Mouse (Mus musculus) lung, embryonic 15.5 days (tissue): ENCODE measurements around the gene Igfbp7. TPM values are rescaled to one million over a fixed set of nuclear protein-coding genes. Genes with fewer than 3 reads are reported as not detected.
A peak's percentile ranks its signal among the peaks of the same experiment; 100 is the strongest.

Experiments used
- ATAC-seq: fragments of 200-750 bp; cut with Nextera tagmentation; 2 replicates; pipeline ENCODE4 v1.8.0; 2017; ENCODE audit warnings: moderate number of reproducible peaks, borderline replicate concordance; ENCODE audit not compliant: low FRiP score, low TSS enrichment; ENCODE audit errors: extremely low read depth
- H3K27ac ChIP-seq: fragments of 300-500 bp; sonication (generic); 2 replicates; pipeline ENCODE4 v1.5.1; 2015; ENCODE audit warnings: moderate library complexity, mild to moderate bottlenecking, inconsistent platforms
- H3K27me3 ChIP-seq: fragments of 300-500 bp; sonication (generic); 2 replicates; pipeline ENCODE4 v1.6.1; 2015; ENCODE audit warnings: inconsistent platforms
- H3K36me3 ChIP-seq: fragments of 300-500 bp; sonication (generic); 2 replicates; pipeline ENCODE4 v1.6.1; 2015; ENCODE audit warnings: inconsistent platforms
- H3K4me1 ChIP-seq: fragments of 300-500 bp; sonication (generic); 2 replicates; pipeline ENCODE4 v1.6.1; 2015; ENCODE audit warnings: inconsistent platforms
- H3K4me2 ChIP-seq: fragments of 300-500 bp; sonication (generic); 2 replicates; pipeline ENCODE4 v1.6.1; 2015; ENCODE audit warnings: inconsistent platforms, mild to moderate bottlenecking, moderate library complexity
- H3K4me3 ChIP-seq: fragments of 300-500 bp; sonication (generic); 2 replicates; pipeline ENCODE4 v1.5.1; 2015; ENCODE audit warnings: mild to moderate bottlenecking, inconsistent platforms
- H3K9ac ChIP-seq: fragments of 300-500 bp; sonication (generic); 2 replicates; pipeline ENCODE4 v1.6.1; 2015; ENCODE audit warnings: inconsistent platforms
- H3K9me3 ChIP-seq: fragments of 300-500 bp; sonication (generic); 2 replicates; pipeline ENCODE4 v1.6.1; 2016; ENCODE audit warnings: inconsistent platforms
- WGBS: fragments of 180-500 bp; shearing (Covaris S2); methylation state at CpG from one replicate; pipeline ENCODE4 v1.1.7; 2015; 5-methylcytosine and 5-hydroxymethylcytosine counted together
- polyA plus RNA-seq: library from polyadenylated mRNA; unstranded; fragments of >200 nt; fragmentation: Nextera tagmentation; extraction: Ambion mirVana; gene quantifications from 2 replicates; pipeline ENCODE4 v1.2.1, GENCODE M21; 2015

Gene Igfbp7
- polyA plus RNA-seq, result 77.7 and 88.4 TPM in 2 replicates

- Histone ChIP-seq H3K4me3 (peak within 1 kb of the TSS; percentile 69), H3K4me1 (peaks cover 13% of the 10 kb centered on the region), H3K9me3 (no peaks in the 10 kb centered on the region), H3K4me2 (peak within 1 kb of the TSS; percentile 99), H3K27ac (peak within 1 kb of the TSS; percentile 88), H3K36me3 (no peaks in the 10 kb centered on the region), H3K27me3 (no peaks in the 10 kb centered on the region), H3K9ac (peak within 1 kb of the TSS; percentile 55)
- 7% methylated on average over 80 of the region's 101 CpGs for WGBS
- ATAC-seq, result peak; percentile 92
Observed at GRCm38 (mm10) chr5:77407341-77408298, at the start of gene Igfbp7. Gene Igfbp7, minus strand, starts transcription at chr5:77408041.

GRCm38 (mm10) chr5:77452103-77452502 lies 44.3 kb upstream of the Igfbp7 start:
- H3K36me3 ChIP-seq, result no peaks in the 10 kb centered on the region
- WGBS, result 69% methylated on average over 6 of the region's 6 CpGs
- H3K9me3 ChIP-seq, result no peaks in the 10 kb centered on the region
- H3K4me1 ChIP-seq, result no peaks in the 10 kb centered on the region
- no peaks in the 10 kb centered on the region for H3K27me3 ChIP-seq
- H3K27ac ChIP-seq, result no peak overlapping the region
- ATAC-seq, result no peak
- no peak overlapping the region for H3K4me2 ChIP-seq
- H3K9ac ChIP-seq, result no peak overlapping the region
- H3K4me3 ChIP-seq, result no peak overlapping the region

- Histone ChIP-seq H3K9me3 (no peaks in the 10 kb centered on the region), H3K9ac (no peak overlapping the region), H3K36me3 (no peaks in the 10 kb centered on the region), H3K27ac (no peak overlapping the region), H3K4me3 (no peak overlapping the region), H3K4me2 (no peak overlapping the region), H3K27me3 (no peaks in the 10 kb centered on the region), H3K4me1 (no peaks in the 10 kb centered on the region)
- WGBS, result 85% methylated on average over 7 of the region's 7 CpGs
- no peak for ATAC-seq
Observed at GRCm38 (mm10) chr5:77449531-77449930, 41.7 kb upstream of the Igfbp7 start.

- Histone ChIP-seq H3K36me3 (no peaks in the 10 kb centered on the region), H3K9me3 (no peaks in the 10 kb centered on the region), H3K4me1 (no peaks in the 10 kb centered on the region), H3K4me3 (no peak overlapping the region), H3K27me3 (no peaks in the 10 kb centered on the region), H3K9ac (no peak overlapping the region), H3K4me2 (no peak overlapping the region), H3K27ac (no peak overlapping the region)
- ATAC-seq, result no peak
- whole genome bisulfite sequencing, result 83% methylated on average over 4 of the region's 4 CpGs
Observed at GRCm38 (mm10) chr5:77445431-77445830, 37.6 kb upstream of the Igfbp7 start.

GRCm38 (mm10) chr5:77443889-77444573 lies 36.2 kb upstream of the Igfbp7 start:
- no peak for ATAC-seq
- H3K27ac ChIP-seq, result no peak overlapping the region

GRCm38 (mm10) chr5:77442856-77443623 lies 35.2 kb upstream of the Igfbp7 start:
- Histone ChIP-seq H3K9ac (no peak overlapping the region), H3K4me3 (no peak overlapping the region), H3K27ac (no peak overlapping the region), H3K4me1 (no peaks in the 10 kb centered on the region), H3K27me3 (no peaks in the 10 kb centered on the region), H3K36me3 (no peaks in the 10 kb centered on the region), H3K9me3 (no peaks in the 10 kb centered on the region), H3K4me2 (no peak overlapping the region)
- WGBS, result 76% methylated on average over 15 of the region's 15 CpGs
- no peak for ATAC-seq

More at GRCm38 (mm10) chr5:77443889-77444573, 36.2 kb upstream of the Igfbp7 start:
- Histone ChIP-seq H3K4me2 (no peak overlapping the region), H3K27me3 (no peaks in the 10 kb centered on the region), H3K9me3 (no peaks in the 10 kb centered on the region), H3K9ac (no peak overlapping the region), H3K4me1 (no peaks in the 10 kb centered on the region), H3K4me3 (no peak overlapping the region), H3K36me3 (no peaks in the 10 kb centered on the region)
- WGBS, result 83% methylated on average over 8 of the region's 8 CpGs

GRCm38 (mm10) chr5:77436308-77436707 lies 28.5 kb upstream of the Igfbp7 start:
- ATAC-seq, result no peak
- Histone ChIP-seq H3K4me1 (no peaks in the 10 kb centered on the region), H3K27ac (no peak overlapping the region), H3K36me3 (no peaks in the 10 kb centered on the region), H3K27me3 (no peaks in the 10 kb centered on the region), H3K9me3 (no peaks in the 10 kb centered on the region), H3K4me3 (no peak overlapping the region), H3K4me2 (no peak overlapping the region), H3K9ac (no peak overlapping the region)
- 78% methylated on average over 4 of the region's 4 CpGs for WGBS

GRCm38 (mm10) chr5:77434060-77434459 lies 26.2 kb upstream of the Igfbp7 start:
- Histone ChIP-seq H3K4me2 (no peak overlapping the region), H3K36me3 (no peaks in the 10 kb centered on the region), H3K4me3 (no peak overlapping the region), H3K9ac (no peak overlapping the region), H3K27me3 (no peaks in the 10 kb centered on the region), H3K9me3 (no peaks in the 10 kb centered on the region), H3K4me1 (no peaks in the 10 kb centered on the region), H3K27ac (no peak overlapping the region)
- no peak for ATAC-seq
- WGBS, result 64% methylated on average over 11 of the region's 11 CpGs

GRCm38 (mm10) chr5:77433561-77433960 lies 25.7 kb upstream of the Igfbp7 start:
- Histone ChIP-seq H3K4me1 (no peaks in the 10 kb centered on the region), H3K4me3 (no peak overlapping the region), H3K36me3 (no peaks in the 10 kb centered on the region), H3K27ac (no peak overlapping the region), H3K4me2 (no peak overlapping the region), H3K27me3 (no peaks in the 10 kb centered on the region), H3K9ac (no peak overlapping the region), H3K9me3 (no peaks in the 10 kb centered on the region)
- WGBS, result 54% methylated on average over 9 of the region's 9 CpGs
- ATAC-seq, result no peak

GRCm38 (mm10) chr5:77433119-77433518 lies 25.3 kb upstream of the Igfbp7 start:
- 38% methylated on average over 3 of the region's 3 CpGs for WGBS
- Histone ChIP-seq H3K4me2 (no peak overlapping the region), H3K9ac (no peak overlapping the region), H3K9me3 (no peaks in the 10 kb centered on the region), H3K4me1 (no peaks in the 10 kb centered on the region), H3K36me3 (no peaks in the 10 kb centered on the region), H3K27me3 (no peaks in the 10 kb centered on the region), H3K4me3 (no peak overlapping the region), H3K27ac (no peak overlapping the region)
- ATAC-seq, result no peak

GRCm38 (mm10) chr5:77432446-77432845 lies 24.6 kb upstream of the Igfbp7 start:
- WGBS, result 50% methylated on average over 2 of the region's 2 CpGs
- no peak for ATAC-seq
- no peak overlapping the region for H3K9ac ChIP-seq

More at GRCm38 (mm10) chr5:77432446-77432845, 24.6 kb upstream of the Igfbp7 start:
- Histone ChIP-seq H3K27ac (no peak overlapping the region), H3K4me3 (no peak overlapping the region), H3K4me2 (no peak overlapping the region), H3K4me1 (no peaks in the 10 kb centered on the region), H3K27me3 (no peaks in the 10 kb centered on the region), H3K9me3 (no peaks in the 10 kb centered on the region), H3K36me3 (no peaks in the 10 kb centered on the region)
